Mouse (Mus musculus): Measurements from ENCODE around the gene Ddx27.
"Not testable (repeated sequence)": the region's sequence is repeated elsewhere in the genome, so short reads cannot be mapped to it uniquely, and the experiment has no call there.

The Ddx27 gene

GRCm38 (mm10) chr2:167014702-167015381, at the start of gene Ddx27:
Gene Ddx27 (plus strand): TSS chr2:167015193.
- peak; percentile 98 for DNase-seq (ENCODE audit: low read depth)

GRCm38 (mm10) chr2:166973153-166973552, 41.8 kb upstream of the Ddx27 start:
- no peak for DNase-seq (ENCODE audit: low read depth)

GRCm38 (mm10) chr2:166974177-166974872, 40.7 kb upstream of the Ddx27 start:
- no peak for DNase-seq (ENCODE audit: low read depth)

- no peak for DNase-seq (ENCODE audit: low read depth)
Observed at GRCm38 (mm10) chr2:166976356-166976755, 38.6 kb upstream of the Ddx27 start.

GRCm38 (mm10) chr2:166977490-166977889, 37.5 kb upstream of the Ddx27 start:
- DNase-seq (ENCODE audit: low read depth) = no peak

GRCm38 (mm10) chr2:166980161-166980560, 34.8 kb upstream of the Ddx27 start:
- no peak for DNase-seq (ENCODE audit: low read depth)

- no peak for DNase-seq (ENCODE audit: low read depth)
Observed at GRCm38 (mm10) chr2:166983351-166983894, 31.6 kb upstream of the Ddx27 start.

DNA sequence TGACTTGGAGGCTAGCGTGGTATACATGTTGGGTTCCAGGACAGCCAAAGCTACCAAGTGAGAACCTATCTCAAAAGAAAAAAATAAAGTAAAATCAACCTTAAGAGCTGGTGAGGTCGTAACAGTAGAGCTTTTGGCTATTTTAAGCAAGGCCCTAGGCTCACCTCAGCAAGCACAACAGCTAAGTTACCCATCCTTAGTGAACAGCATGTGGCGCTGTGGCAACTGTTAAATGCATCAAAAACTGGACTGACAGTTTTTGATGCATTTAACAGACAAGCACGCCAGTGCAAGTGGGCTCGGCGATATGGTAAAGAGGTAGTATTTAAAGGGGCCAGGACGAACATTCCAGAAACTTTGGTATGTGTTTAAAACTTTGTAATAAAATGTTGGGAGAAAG, 24.1 kb upstream of the Ddx27 start:
- DNase-seq (ENCODE audit: low read depth) = no peak

DNA sequence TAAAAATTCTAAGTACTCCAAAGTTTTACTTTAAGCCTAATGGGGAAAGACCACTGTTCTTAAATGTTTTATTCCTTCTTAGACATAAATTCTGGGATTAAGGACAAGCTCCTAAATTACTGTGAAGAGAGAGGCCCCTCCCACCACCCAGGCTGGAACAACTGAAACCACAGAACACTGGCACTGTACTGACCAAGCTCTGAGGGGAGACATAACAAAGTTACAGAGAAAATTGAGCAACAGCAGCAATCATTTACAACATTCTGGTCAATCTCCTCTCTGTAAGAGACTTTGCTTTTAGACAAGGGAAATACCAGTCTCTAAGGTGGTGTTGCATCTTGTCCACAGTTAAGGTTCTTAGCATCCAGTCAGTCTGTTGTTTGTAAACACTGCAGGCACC, 23.0 kb upstream of the Ddx27 start:
- no peak for DNase-seq (ENCODE audit: low read depth)

DNA sequence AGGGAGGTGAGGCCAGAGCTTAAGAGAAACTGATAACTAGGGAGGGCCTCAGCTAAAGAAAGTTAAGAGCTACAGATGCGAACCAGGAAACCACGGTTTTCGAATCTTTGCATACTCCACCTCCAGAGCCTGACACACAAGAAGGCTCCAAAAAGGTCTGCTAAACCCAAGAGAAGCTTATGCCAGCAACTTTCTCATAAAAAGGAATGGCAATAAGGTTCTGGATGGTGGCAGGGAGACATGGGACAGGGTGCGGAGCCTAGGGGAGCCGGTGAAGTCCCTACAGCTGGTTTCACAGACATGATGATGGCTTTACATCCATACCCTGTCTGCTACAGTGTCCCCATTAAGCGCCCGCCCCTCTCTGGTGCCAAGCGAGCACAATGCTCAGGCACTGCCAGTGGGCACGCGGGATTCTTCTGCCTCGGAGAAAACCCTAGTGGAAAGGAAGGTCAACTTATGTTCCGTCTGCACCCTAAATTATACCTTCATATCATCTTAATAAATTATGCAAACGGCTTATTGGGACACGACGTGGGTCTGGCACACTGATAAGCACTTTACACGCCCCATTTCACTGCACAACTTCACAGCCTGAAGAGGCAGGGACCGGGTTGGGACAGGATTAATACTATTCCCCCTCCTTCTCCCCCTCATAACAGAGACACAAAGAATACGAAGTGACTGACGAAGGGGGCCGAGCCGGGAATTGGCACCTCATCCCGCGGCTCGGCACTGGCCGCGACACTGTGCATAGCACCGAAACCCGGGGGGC, 19.8 kb upstream of the Ddx27 start:
- DNase-seq (ENCODE audit: low read depth) = peak; percentile 74

DNA sequence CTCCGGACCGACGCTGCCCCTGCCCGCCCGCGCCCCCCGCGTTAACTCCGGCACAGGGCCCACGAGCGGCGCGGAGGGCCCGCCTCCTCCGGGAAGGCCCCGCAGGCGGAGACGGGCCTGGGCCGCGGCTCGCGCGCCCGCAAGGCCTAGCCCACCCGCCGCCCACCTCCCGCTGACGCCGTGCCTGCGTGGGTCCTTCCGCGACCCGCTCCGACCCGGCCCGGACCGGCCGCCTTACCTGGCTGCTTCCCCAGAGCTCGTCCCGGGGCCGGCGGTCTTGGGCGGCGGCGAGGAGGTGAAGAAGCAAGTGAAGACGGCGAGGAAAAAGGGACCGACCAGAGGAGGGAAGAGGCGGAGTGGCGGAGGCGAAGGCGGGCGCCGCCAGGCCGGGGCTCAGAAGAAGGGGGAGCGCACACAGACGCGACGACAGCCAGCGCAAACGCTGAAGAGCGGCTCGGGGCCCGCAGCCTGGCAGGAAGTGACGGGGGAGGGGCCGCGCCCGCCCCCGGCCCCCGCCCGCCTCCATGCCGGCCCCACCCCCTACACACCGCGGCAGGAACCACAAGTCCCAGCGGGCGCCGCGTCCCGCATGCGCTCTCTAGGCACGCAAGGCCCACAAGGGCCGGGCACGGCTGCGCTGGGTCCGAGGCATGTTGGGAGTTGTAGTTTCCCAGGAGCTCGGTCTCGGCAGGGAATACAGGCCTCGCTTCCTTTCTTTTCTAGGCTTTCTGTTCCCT, 19.0 kb upstream of the Ddx27 start, which contains the start of gene Stau1:
Stau1 (minus strand) TSS at position 504 of the 737 bp plus-strand sequence.
- peak; percentile 97 for DNase-seq (ENCODE audit: low read depth)

DNA sequence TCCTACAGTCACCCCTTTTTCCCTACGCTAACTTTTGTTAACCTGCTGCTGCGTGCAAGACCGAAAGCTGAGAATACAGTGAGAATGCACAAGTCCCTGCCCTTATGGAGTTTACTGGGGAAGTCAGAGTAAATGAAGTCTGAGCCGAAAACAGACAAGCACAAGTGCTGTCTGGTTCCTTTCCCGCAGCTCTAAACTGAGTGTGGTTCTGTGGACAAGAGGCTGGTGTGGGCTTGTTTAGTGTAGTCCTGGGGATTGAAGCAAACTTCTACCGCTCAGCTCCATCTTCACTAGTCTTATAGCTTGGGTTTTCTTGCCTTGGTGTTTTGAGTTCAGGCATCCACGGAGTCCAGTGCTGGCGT, 18.5 kb upstream of the Ddx27 start:
- DNase-seq (ENCODE audit: low read depth) = no peak

DNA sequence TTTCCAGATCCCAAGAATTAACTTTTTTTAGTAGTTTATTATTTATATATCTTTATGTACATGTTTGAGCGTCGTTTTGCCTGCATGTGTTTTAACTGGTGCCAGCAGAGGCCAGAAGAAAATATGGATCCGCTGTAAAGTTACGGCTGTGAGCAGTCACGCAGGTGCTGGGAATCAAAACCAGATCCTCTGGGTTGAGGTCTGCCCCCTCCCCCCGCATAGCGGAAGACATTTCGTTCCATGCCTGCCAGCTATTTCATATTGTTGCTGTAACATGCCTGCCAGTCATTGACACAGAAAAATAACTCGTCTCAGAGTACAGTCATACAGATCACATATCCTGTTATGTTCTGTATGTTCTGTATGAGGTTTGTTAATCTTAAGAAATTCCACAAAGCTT, 13.5 kb upstream of the Ddx27 start:
- no peak for DNase-seq (ENCODE audit: low read depth)

DNA sequence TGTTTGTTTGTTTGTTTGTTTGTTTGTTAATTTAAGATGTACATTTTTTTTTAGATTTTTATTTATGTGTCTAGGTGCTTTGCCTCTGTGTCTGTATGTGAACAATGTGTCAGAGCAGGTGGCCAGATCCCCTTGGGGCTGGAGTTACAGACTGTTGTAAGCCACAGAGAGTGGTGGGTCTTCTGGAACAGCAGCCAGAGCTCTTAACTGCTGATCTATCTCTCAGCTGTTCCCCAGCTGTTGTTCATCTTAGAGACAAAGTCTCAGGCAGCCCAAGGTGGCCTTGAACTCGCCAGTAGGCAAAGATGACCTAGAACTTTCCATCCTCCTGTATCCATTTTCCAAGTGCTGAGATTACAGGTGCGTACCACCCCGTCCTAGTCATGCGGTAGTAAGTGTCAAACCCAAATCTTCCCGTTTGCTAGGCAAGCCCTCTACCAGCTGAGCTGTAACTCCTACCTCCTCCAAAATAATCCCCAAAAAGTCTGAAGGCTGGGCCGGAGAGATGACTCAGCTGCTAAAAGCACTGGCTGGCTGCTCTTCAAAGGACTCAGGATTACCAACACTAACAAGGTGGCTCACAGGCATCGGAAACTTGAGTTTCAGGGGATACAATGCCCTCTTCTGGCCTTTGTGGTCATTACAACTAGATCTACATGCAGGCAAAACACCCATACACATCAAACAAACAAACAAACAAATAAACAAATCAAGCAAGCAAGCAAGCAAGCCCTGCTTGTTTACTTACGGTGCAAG, 10.7 kb upstream of the Ddx27 start:
- peak; percentile 93 for DNase-seq (ENCODE audit: low read depth)

GRCm38 (mm10) chr2:167006355-167006754, 8.6 kb upstream of the Ddx27 start:
- DNase-seq (ENCODE audit: low read depth) = no peak

- DNase-seq (ENCODE audit: low read depth) = no peak
Observed at GRCm38 (mm10) chr2:167007001-167007491, 7.9 kb upstream of the Ddx27 start.

DNA sequence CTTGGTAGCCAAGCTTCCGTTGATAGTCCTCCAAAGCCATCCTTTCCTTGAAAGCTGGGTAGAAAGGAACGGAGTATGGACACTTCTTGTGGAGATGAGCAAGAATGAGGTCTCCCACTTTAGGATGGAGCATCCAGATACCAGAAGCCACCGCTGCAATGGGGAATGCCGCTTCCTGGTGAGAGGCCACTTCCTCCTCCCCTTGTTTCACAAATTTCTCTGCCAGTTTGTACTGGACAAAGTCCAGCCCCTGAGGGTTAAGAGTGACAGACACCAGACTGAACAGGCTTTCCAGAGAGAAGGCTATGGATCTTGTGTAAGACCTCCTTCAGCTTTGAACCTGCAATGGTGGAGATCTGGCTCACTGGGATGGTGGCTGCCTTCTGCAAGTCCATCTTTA, 7.4 kb upstream of the Ddx27 start:
- DNase-seq (ENCODE audit: low read depth) = not testable (repeated sequence)

- DNase-seq (ENCODE audit: low read depth) = no peak
Observed at GRCm38 (mm10) chr2:167009483-167009882, 5.5 kb upstream of the Ddx27 start.

GRCm38 (mm10) chr2:167010546-167010945, 4.4 kb upstream of the Ddx27 start:
- DNase-seq (ENCODE audit: low read depth) = no peak

- DNase-seq (ENCODE audit: low read depth) = no peak
Observed at GRCm38 (mm10) chr2:167015382-167015718, 357 bp downstream of the Ddx27 start.

- no peak for DNase-seq (ENCODE audit: low read depth)
Observed at GRCm38 (mm10) chr2:167019396-167019795, 4.4 kb downstream of the Ddx27 start.
